9 mouse cellular contexts compared by ENCODE assay signal in the genomic region with DNA sequence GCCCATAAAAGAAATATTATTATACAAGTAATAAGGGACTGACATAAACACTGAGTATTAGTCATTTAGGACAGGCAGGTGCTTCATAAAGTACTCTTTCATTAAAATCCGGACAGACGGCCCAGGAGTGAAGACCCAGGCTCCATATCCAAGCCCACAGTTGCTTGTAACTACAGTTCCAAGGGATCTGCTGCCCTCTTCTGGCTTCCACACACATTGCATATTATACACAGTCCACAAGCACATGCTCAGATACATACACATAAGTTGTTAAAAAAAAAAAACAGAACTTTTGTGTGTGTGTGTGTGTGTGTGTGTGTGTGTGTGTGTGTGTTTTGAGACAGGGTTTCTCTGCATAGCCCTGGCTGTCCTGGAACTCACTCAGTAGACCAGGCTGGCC. TPM values are rescaled to one million over a fixed set of nuclear protein-coding genes. Genes with fewer than 3 reads are reported as not detected.
DNase-seq lines count a peak whose midpoint lies in the region; ATAC-seq and TF ChIP-seq lines count a peak whose summit lies in the region.
"Had no signal": no experiment of that assay in that cellular context is flagged by ENCODE, and none has a peak within 500 bp of the region (broad histone marks: within the 10 kb centered on the region; RNA-seq: fewer than 3 reads in every experiment).

No protein-coding gene starts in this region.

- peaks cover 27% of the 10 kb centered on the region for H3K36me3 ChIP-seq in heart, embryonic 10.5 days
- H3K36me3 ChIP-seq in CH12.LX (replicated peaks in 1 of 2; ENCODE audit: control insufficient read depth in 1 of 2, insufficient read depth in 1 of 2, low read length in 1 of 2) = peaks cover 0 to 4% of the 10 kb centered on the region in 2 experiments
- peaks cover 15% of the 10 kb centered on the region for H3K36me3 ChIP-seq in liver, embryonic 13.5 days

- TF ChIP-seq CTCF in CH12.LX (conservative IDR thresholded peaks at IDR 0.05 in 1 of 2, IDR thresholded peaks at IDR 0.05 in 1 of 2; ENCODE audit: low read depth in 2 of 2, low read length in 2 of 2) = peak; percentile 9 to 58; a peak in 2 of 4 replicates

- H3K27me3 ChIP-seq in heart, embryonic 10.5 days (ENCODE audit: insufficient read depth, poor library complexity, severe bottlenecking) = no peaks in the 10 kb centered on the region
- H3K27me3 ChIP-seq in CH12.LX (replicated peaks) = no peaks in the 10 kb centered on the region
- no peaks in the 10 kb centered on the region for H3K27me3 ChIP-seq in liver, embryonic 13.5 days
- H3K27me3 ChIP-seq: limb, embryonic 12.5 days had no signal

- peak; percentile 40 for DNase-seq in heart, postnatal 4 days
- DNase-seq in heart, embryonic 10.5 days (ENCODE audit: low spot score) = no peak
- DNase-seq in CH12.LX (ENCODE audit: extremely low read depth) (peak; percentile 44), adipocyte (ENCODE audit: low spot score) (peak; percentile 12)
- peak; percentile 6 for DNase-seq in liver, embryonic 13.5 days
- peak; percentile 51 for DNase-seq in thymus, postnatal 0 days (ENCODE audit: low spot score)
- no peak for DNase-seq in urinary bladder, postnatal 4 days (ENCODE audit: low spot score in 2 of 2)
- no peak for DNase-seq in frontal cortex, postnatal 36 days (ENCODE audit: low spot score in 2 of 2)

- TF ChIP-seq EP300 in CH12.LX (IDR thresholded peaks at IDR 0.05; ENCODE audit: low read length) = no peak

- no peaks in the 10 kb centered on the region for H3K4me1 ChIP-seq in heart, embryonic 10.5 days
- H3K4me1 ChIP-seq in CH12.LX (ENCODE audit: control insufficient read depth in 1 of 2, insufficient read depth in 2 of 2) = peaks cover 0 to 17% of the 10 kb centered on the region in 2 experiments; a peak in 2 of 4 replicates
- H3K4me1 ChIP-seq in liver, embryonic 13.5 days (replicated peaks) = no peaks in the 10 kb centered on the region
- H3K4me1 ChIP-seq: limb, embryonic 12.5 days had no signal

- no peak overlapping the region for H3K9ac ChIP-seq in CH12.LX (ENCODE audit: insufficient read depth, low read depth)
- H3K9ac ChIP-seq in liver, embryonic 13.5 days = no peak overlapping the region
- H3K9ac ChIP-seq: limb, embryonic 12.5 days had no signal

- no peak overlapping the region for H3K4me2 ChIP-seq in CH12.LX (ENCODE audit: insufficient read depth, low read depth, poor library complexity, severe bottlenecking)
- no peak overlapping the region for H3K4me2 ChIP-seq in liver, embryonic 13.5 days
- H3K4me2 ChIP-seq: limb, embryonic 12.5 days had no signal

- no peak overlapping the region for H3K4me3 ChIP-seq in heart, embryonic 10.5 days
- H3K4me3 ChIP-seq in CH12.LX (replicated peaks in 1 of 3; ENCODE audit: low read depth in 2 of 3, low read length in 2 of 3, poor library complexity in 1 of 3) = no peak overlapping the region
- H3K4me3 ChIP-seq in liver, embryonic 13.5 days (replicated peaks) = no peak overlapping the region
- H3K4me3 ChIP-seq: limb, embryonic 12.5 days had no signal

- ATAC-seq in liver, embryonic 13.5 days (ENCODE audit: low read depth) = no peak

- 95% methylated on average over 2 of the region's 2 CpGs for WGBS in heart, embryonic 10.5 days
- 57% methylated on average over 2 of the region's 2 CpGs for WGBS in liver, embryonic 13.5 days (ENCODE audit: insufficient replicate concordance)

- dilution Hi-C loops in CH12.LX (cut with MboI; ENCODE audit: extremely low pct_ligation_motif_present, extremely low pct_unique_long_range_greater_than_20kb, low sequenced_read_pairs) = no loop called here

- in situ Hi-C loops in CH12.LX (cut with MboI; ENCODE audit: low pct_ligation_motif_present, low pct_unique_long_range_greater_than_20kb, low sequenced_read_pairs) = no loop called here

- no peaks in the 10 kb centered on the region for H3K79me2 ChIP-seq in CH12.LX (replicated peaks; ENCODE audit: control insufficient read depth, extremely low read depth, insufficient read depth, poor library complexity, severe bottlenecking)

- TF ChIP-seq RAD21 in CH12.LX (IDR thresholded peaks at IDR 0.05; ENCODE audit: low read depth, low read length) = peak; percentile 51

- H3K9me3 ChIP-seq in heart, embryonic 10.5 days = no peaks in the 10 kb centered on the region
- no peaks in the 10 kb centered on the region for H3K9me3 ChIP-seq in CH12.LX (replicated peaks; ENCODE audit: low read length)
- H3K9me3 ChIP-seq in liver, embryonic 13.5 days (replicated peaks) = no peaks in the 10 kb centered on the region
- H3K9me3 ChIP-seq: limb, embryonic 12.5 days had no signal

- no peak overlapping the region for H3K27ac ChIP-seq in heart, embryonic 10.5 days
- H3K27ac ChIP-seq in CH12.LX (ENCODE audit: insufficient read depth, low read depth) = no peak overlapping the region
- H3K27ac ChIP-seq in liver, embryonic 13.5 days = no peak overlapping the region
- H3K27ac ChIP-seq: limb, embryonic 12.5 days had no signal

- no peak for TF ChIP-seq POLR2A in CH12.LX (IDR thresholded peaks at IDR 0.05; ENCODE audit: low read depth, low read length)

TF ChIP-seq in CH12.LX, 34 proteins besides CTCF, POLR2A, EP300 and RAD21:
- TF ChIP-seq GABPA (IDR thresholded peaks at IDR 0.05; ENCODE audit: insufficient replicate concordance, low read depth, low read length) = no peak
- peak; percentile 74 for TF ChIP-seq MYC (IDR thresholded peaks at IDR 0.05; ENCODE audit: low read depth, low read length)
- no peak for TF ChIP-seq TBP (conservative IDR thresholded peaks at IDR 0.05; ENCODE audit: low read depth, low read length)
- peak; percentile 46 for TF ChIP-seq SMC3 (IDR thresholded peaks at IDR 0.05; ENCODE audit: low read depth, low read length)

RNA-seq across cellular contexts. Expression of gene Raph1, which starts 32.0 kb away (rescaled TPM):
- 100 to 1,000 TPM; 147 to 153 TPM for total RNA-seq in heart, postnatal 4 days (2021)
- 54.5 and 60.2 TPM in 2 replicates for polyA plus RNA-seq in heart, embryonic 10.5 days (2016; fragmentation: Nextera tagmentation; extraction: Ambion mirVana)
- total RNA-seq in CH12.LX (2012; rRNA removed) (5.7 and 6.2 TPM in 2 replicates), CH12.LX (2014; rRNA removed) (3.7 TPM in 2 replicates)
- polyA plus RNA-seq in CH12.LX (2012; ENCODE audit: insufficient read length, low read depth) = 7.6 and 8.2 TPM in 2 replicates
- polyA plus RNA-seq in liver, embryonic 13.5 days (2015; fragmentation: Nextera tagmentation; extraction: Ambion mirVana) = 30.4 and 38.1 TPM in 2 replicates
- polyA plus RNA-seq in thymus, postnatal 0 days (2015; fragmentation: Nextera tagmentation; extraction: Ambion mirVana) = 6.9 and 8.7 TPM in 2 replicates

Comparison
In these comparisons a context has a peak if more than half of its experiments do, and no peak if none do; other contexts are left out.
1. DNase-seq: peak in heart, postnatal 4 days (single experiment), CH12.LX (single experiment), adipocyte (single experiment), liver, embryonic 13.5 days (single experiment) and thymus, postnatal 0 days (single experiment); none in heart, embryonic 10.5 days (single experiment), urinary bladder, postnatal 4 days (0 of 2) and frontal cortex, postnatal 36 days (0 of 2).